Mouse (Mus musculus): ENCODE data around the gene Dnajc5. TPM values are rescaled to one million over a fixed set of nuclear protein-coding genes. Genes with fewer than 3 reads are reported as not detected.

Dnajc5 gene
- 60.9 TPM for polyA plus RNA-seq (2014; fragmentation: Illumina TruSeq; extraction: RNeasy Lipid Tissue Mini Kit (QIAGEN cat#74804); ENCODE audit: low read depth, low replicate concordance)

GRCm38 (mm10) chr2:181520118-181520935 is at the start of gene Dnajc5:
Gene Dnajc5 (plus strand): TSS chr2:181520485.

DNA sequence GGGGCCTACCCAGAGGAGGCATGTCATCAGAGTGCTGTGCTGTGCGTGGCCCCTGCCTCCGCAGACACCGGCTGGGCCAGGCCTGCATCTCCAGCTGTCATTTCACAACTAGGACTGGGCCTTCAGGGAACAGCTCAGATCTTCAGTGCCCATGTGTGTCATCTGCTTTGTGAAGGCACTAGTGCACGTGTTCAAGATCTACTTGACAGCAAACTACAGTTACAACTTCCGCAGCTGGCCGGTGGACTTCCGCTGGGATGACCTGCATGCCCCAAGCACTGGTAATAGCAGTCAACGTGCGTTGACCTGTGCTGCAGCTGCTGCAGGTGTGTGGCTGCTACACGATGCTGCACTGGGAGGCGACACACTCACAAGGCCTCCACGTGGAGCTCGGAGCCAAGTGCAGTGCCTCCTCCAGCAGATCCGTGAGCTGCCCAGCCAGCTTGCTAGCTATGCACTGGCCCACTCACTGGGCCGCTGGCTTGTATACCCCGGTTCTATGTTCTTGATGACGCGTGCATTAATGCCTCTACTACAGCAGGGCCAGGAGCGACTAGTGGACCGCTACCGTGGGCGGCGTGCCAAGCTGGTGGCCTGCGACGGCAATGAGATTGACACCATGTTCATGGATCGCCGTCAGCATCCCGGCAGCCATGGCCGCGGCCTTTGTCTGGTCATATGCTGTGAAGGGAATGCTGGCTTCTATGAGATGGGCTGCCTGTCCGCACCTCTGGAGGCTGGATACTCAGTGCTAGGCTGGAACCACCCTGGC is 26.9 kb upstream of the Dnajc5 start, which contains the start of gene Abhd16b:
TSS of gene Abhd16b (plus strand) at position 51 of the 772 bp plus-strand sequence.

DNA sequence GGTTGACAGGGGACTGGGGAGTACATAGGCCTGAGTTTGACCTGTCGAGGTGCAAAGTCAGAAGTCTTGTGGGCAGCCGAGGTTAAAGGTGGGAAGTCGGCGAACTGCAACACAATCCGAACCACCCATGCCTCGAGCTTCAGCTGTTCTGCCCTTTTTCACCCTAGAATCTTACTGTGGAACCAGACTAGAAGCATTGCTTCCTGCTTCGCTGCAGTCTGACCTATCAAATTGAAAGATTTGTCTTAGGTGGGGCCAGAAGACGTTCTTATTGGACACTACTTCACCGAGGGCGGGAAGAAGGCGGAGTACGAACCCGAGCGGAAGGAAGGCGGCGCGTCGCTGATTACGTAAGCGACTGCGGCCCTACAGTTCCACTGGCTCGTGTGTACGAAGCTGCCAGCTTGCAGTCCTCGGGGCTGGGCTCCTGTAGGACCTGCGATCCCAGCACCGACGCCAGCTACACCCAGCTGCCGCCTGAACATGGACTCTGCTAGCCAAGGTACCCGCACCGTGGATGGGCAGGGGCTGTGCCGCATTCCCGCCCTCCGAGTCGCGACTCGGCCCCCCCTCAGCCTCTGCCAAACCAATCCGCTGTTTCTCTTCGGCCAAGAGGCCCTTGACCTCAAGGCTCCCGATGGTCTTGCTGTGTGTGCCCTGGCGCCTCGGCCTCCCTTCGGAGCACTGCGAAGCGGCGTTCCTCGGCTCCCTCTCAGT is 23.3 kb upstream of the Dnajc5 start, which contains the start of gene Tpd52l2:
TSS of gene Tpd52l2 (plus strand) at position 312 of the 717 bp plus-strand sequence.

GRCm38 (mm10) chr2:181584411-181584942 is 64.2 kb downstream of the Dnajc5 start, which contains the start of gene Uckl1:
Gene Uckl1 (minus strand): TSS chr2:181584892.

DNA sequence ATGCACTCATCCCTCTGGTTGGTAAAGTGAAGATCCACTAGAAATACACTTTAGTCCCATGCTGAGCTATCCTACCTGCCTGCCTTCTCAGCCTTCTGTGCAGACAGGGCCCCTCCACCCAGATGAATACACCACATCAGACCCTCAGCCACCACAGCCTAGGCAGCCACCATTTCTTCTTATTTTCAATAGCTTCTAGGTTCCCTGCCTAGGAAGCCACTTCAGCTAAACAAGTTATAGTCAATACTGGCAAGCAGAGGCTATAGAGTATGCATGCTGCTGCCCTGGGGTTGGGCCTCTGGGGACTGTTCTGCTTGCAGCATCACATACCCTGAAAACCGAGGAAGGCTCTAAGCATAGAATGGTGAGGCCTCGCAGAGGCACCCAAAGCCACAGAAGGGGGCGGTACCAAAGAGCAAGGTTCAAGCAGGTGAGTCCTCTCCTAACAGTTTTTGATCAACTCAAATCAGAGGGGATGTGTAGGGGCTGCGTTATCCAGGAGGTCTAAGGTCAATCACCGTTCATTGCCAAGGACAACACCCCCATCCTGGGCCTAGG is 71.3 kb downstream of the Dnajc5 start, which contains the start of gene Prpf6:
TSS of gene Prpf6 (plus strand) at position 341 of the 558 bp plus-strand sequence.

GRCm38 (mm10) chr2:181592231-181593041 is 72.2 kb downstream of the Dnajc5 start, which contains the start of gene Zfp512b:
Gene Zfp512b (minus strand): TSS chr2:181592803.

DNA sequence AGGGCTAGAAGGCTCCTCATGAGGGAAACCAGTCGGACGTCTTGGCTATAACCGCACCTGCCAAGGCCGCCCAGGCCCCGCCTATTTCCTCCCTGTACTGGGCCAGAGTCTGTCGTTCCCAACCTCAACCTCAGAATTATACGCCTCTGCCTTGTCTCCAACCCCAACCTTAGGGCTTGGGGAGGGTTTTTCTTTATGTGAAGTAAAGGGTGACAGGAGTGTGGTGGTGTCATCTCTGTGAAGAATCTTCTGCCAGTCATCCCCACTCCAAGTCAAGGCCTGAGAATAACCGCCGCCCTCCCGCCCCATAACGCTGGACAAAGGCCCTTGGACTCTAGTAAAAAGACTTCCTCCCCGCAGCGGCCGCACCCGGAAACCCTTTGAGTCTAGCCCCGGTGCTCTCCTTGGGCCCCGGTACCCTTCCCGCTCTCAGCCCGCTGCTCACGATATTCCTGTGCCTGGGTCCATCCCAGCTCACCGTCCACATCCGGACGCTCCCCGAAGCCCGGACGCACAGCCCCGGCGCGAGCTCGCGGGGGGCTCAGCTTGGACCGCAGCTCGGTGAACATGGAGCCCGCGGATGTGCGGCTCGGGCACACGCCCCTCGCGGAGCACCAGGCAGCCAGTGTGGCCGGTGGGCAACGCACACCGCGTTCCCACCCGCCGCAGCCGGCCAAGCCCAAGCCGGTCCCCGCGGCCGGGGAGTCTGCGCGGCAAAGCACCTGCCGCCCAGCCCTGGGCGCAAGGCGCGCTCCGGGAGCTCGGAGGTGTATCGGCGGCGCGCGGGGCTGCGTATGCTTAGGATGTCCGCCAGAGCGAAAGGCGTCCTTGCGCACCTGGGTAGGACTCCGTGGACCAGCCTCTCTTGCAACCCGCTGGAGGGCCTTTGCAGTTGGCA is 78.4 kb downstream of the Dnajc5 start, which contains the start of gene Samd10:
TSS of gene Samd10 (minus strand) at position 759 of the 898 bp plus-strand sequence.

Other genes with a start within 250 kb of the Dnajc5 start
- gene Gmeb2, start 232.4 kb upstream of the Dnajc5 start, polyA plus RNA-seq (2014; fragmentation: Illumina TruSeq; extraction: RNeasy Lipid Tissue Mini Kit (QIAGEN cat#74804); ENCODE audit: low read depth, low replicate concordance) = 11.4 TPM
- not detected for gene Stmn3, start 206.0 kb upstream of the Dnajc5 start, polyA plus RNA-seq (2014; fragmentation: Illumina TruSeq; extraction: RNeasy Lipid Tissue Mini Kit (QIAGEN cat#74804); ENCODE audit: low read depth, low replicate concordance)
- gene Rtel1, start 200.7 kb upstream of the Dnajc5 start, polyA plus RNA-seq (2014; fragmentation: Illumina TruSeq; extraction: RNeasy Lipid Tissue Mini Kit (QIAGEN cat#74804); ENCODE audit: low read depth, low replicate concordance) = 31.5 TPM
- gene Zgpat, start 155.6 kb upstream of the Dnajc5 start, polyA plus RNA-seq (2014; fragmentation: Illumina TruSeq; extraction: RNeasy Lipid Tissue Mini Kit (QIAGEN cat#74804); ENCODE audit: low read depth, low replicate concordance) = 31.6 TPM
- gene Arfrp1, start 155.1 kb upstream of the Dnajc5 start, polyA plus RNA-seq (2014; fragmentation: Illumina TruSeq; extraction: RNeasy Lipid Tissue Mini Kit (QIAGEN cat#74804); ENCODE audit: low read depth, low replicate concordance) = 46.8 TPM
- 22.9 TPM for gene Lime1, start 140.4 kb upstream of the Dnajc5 start, polyA plus RNA-seq (2014; fragmentation: Illumina TruSeq; extraction: RNeasy Lipid Tissue Mini Kit (QIAGEN cat#74804); ENCODE audit: low read depth, low replicate concordance)
- gene Zbtb46, start 61.1 kb upstream of the Dnajc5 start, polyA plus RNA-seq (2014; fragmentation: Illumina TruSeq; extraction: RNeasy Lipid Tissue Mini Kit (QIAGEN cat#74804); ENCODE audit: low read depth, low replicate concordance) = 6.7 TPM
- 1.0 TPM for gene Abhd16b, start 27.3 kb upstream of the Dnajc5 start, polyA plus RNA-seq (2014; fragmentation: Illumina TruSeq; extraction: RNeasy Lipid Tissue Mini Kit (QIAGEN cat#74804); ENCODE audit: low read depth, low replicate concordance)
- gene Tpd52l2, start 23.3 kb upstream of the Dnajc5 start, polyA plus RNA-seq (2014; fragmentation: Illumina TruSeq; extraction: RNeasy Lipid Tissue Mini Kit (QIAGEN cat#74804); ENCODE audit: low read depth, low replicate concordance) = 82.0 TPM
- gene Uckl1, start 64.4 kb downstream of the Dnajc5 start, polyA plus RNA-seq (2014; fragmentation: Illumina TruSeq; extraction: RNeasy Lipid Tissue Mini Kit (QIAGEN cat#74804); ENCODE audit: low read depth, low replicate concordance) = 70.3 TPM
- gene Prpf6, start 71.4 kb downstream of the Dnajc5 start, polyA plus RNA-seq (2014; fragmentation: Illumina TruSeq; extraction: RNeasy Lipid Tissue Mini Kit (QIAGEN cat#74804); ENCODE audit: low read depth, low replicate concordance) = 51.2 TPM
- gene Zfp512b, start 72.3 kb downstream of the Dnajc5 start, polyA plus RNA-seq (2014; fragmentation: Illumina TruSeq; extraction: RNeasy Lipid Tissue Mini Kit (QIAGEN cat#74804); ENCODE audit: low read depth, low replicate concordance) = 46.6 TPM
- 36.7 TPM for gene Samd10, start 78.7 kb downstream of the Dnajc5 start, polyA plus RNA-seq (2014; fragmentation: Illumina TruSeq; extraction: RNeasy Lipid Tissue Mini Kit (QIAGEN cat#74804); ENCODE audit: low read depth, low replicate concordance)
- gene Gm29797, start 136.5 kb downstream of the Dnajc5 start, polyA plus RNA-seq (2014; fragmentation: Illumina TruSeq; extraction: RNeasy Lipid Tissue Mini Kit (QIAGEN cat#74804); ENCODE audit: low read depth, low replicate concordance) = not detected
- 17.8 TPM for gene Sox18, start 151.2 kb downstream of the Dnajc5 start, polyA plus RNA-seq (2014; fragmentation: Illumina TruSeq; extraction: RNeasy Lipid Tissue Mini Kit (QIAGEN cat#74804); ENCODE audit: low read depth, low replicate concordance)
- 20.2 TPM for gene Tcea2, start 159.8 kb downstream of the Dnajc5 start, polyA plus RNA-seq (2014; fragmentation: Illumina TruSeq; extraction: RNeasy Lipid Tissue Mini Kit (QIAGEN cat#74804); ENCODE audit: low read depth, low replicate concordance)
- 22.9 TPM for gene Rgs19, start 173.5 kb downstream of the Dnajc5 start, polyA plus RNA-seq (2014; fragmentation: Illumina TruSeq; extraction: RNeasy Lipid Tissue Mini Kit (QIAGEN cat#74804); ENCODE audit: low read depth, low replicate concordance)
- 6.0 TPM for gene Lkaaear1, start 178.0 kb downstream of the Dnajc5 start, polyA plus RNA-seq (2014; fragmentation: Illumina TruSeq; extraction: RNeasy Lipid Tissue Mini Kit (QIAGEN cat#74804); ENCODE audit: low read depth, low replicate concordance)
- 0.30 TPM for gene Oprl1, start 194.5 kb downstream of the Dnajc5 start, polyA plus RNA-seq (2014; fragmentation: Illumina TruSeq; extraction: RNeasy Lipid Tissue Mini Kit (QIAGEN cat#74804); ENCODE audit: low read depth, low replicate concordance)
- gene Myt1, start 242.8 kb downstream of the Dnajc5 start, polyA plus RNA-seq (2014; fragmentation: Illumina TruSeq; extraction: RNeasy Lipid Tissue Mini Kit (QIAGEN cat#74804); ENCODE audit: low read depth, low replicate concordance) = not detected

Data from adipose tissue, adult 10 weeks (tissue).